Mouse (Mus musculus): ENCODE data around the gene Lrrc29. TPM values are rescaled to one million over a fixed set of nuclear protein-coding genes. Genes with fewer than 3 reads are reported as not detected.

The Lrrc29 gene
- polyA plus RNA-seq, 2 experiments, result 1.9 to 3.2 TPM

GRCm38 (mm10) chr8:105288958-105289732 lies 36.9 kb downstream of the Lrrc29 start:
- H3K9ac ChIP-seq (ENCODE audit: low read depth, low read length, severe bottlenecking), result peak overlapping the region; percentile 52
- WGBS, result under 1% methylated on average over 53 of the region's 53 CpGs
- peaks cover 12% of the 10 kb centered on the region for H3K27me3 ChIP-seq (ENCODE audit: control insufficient read depth, insufficient read depth, low read length)
- peaks cover 18% of the 10 kb centered on the region for H3K4me1 ChIP-seq (ENCODE audit: control insufficient read depth, insufficient read depth, low read length)
- peak overlapping the region; percentile 62 for H3K4me2 ChIP-seq (replicated peaks; ENCODE audit: low read depth, low read length, severe bottlenecking)
- no peaks in the 10 kb centered on the region for H3K9me3 ChIP-seq (ENCODE audit: control insufficient read depth, low read length)
- DNase-seq (ENCODE audit: low spot score), result peak; percentile 94
- TF ChIP-seq POLR2A (IDR thresholded peaks at IDR 0.05; ENCODE audit: borderline replicate concordance, extremely low read depth, insufficient read depth, insufficient read length), result peak; percentile 88
- H3K27ac ChIP-seq (replicated peaks; ENCODE audit: low read depth, low read length), result peak overlapping the region; percentile 39
- peak overlapping the region; percentile 47 for H3K4me3 ChIP-seq (replicated peaks; ENCODE audit: low read length)
- peak; percentile 93 for ATAC-seq (ENCODE audit: low FRiP score, low read depth)
- H3K36me3 ChIP-seq (ENCODE audit: control insufficient read depth, insufficient read depth, low read length), result peaks cover 6% of the 10 kb centered on the region

GRCm38 (mm10) chr8:105288231-105288630 lies 37.8 kb downstream of the Lrrc29 start:
- ATAC-seq (ENCODE audit: low FRiP score, low read depth), result no peak
- H3K9ac ChIP-seq (ENCODE audit: low read depth, low read length, severe bottlenecking), result no peak overlapping the region
- H3K4me3 ChIP-seq (replicated peaks; ENCODE audit: low read length), result no peak overlapping the region
- no peak for DNase-seq (ENCODE audit: low spot score)
- 90% methylated on average over 5 of the region's 5 CpGs for WGBS
- no peak for TF ChIP-seq POLR2A (IDR thresholded peaks at IDR 0.05; ENCODE audit: borderline replicate concordance, extremely low read depth, insufficient read depth, insufficient read length)
- no peaks in the 10 kb centered on the region for H3K9me3 ChIP-seq (ENCODE audit: control insufficient read depth, low read length)
- peak overlapping the region; percentile 62 for H3K4me2 ChIP-seq (replicated peaks; ENCODE audit: low read depth, low read length, severe bottlenecking)
- H3K36me3 ChIP-seq (ENCODE audit: control insufficient read depth, insufficient read depth, low read length), result peaks cover 8% of the 10 kb centered on the region
- no peak overlapping the region for H3K27ac ChIP-seq (replicated peaks; ENCODE audit: low read depth, low read length)
- H3K27me3 ChIP-seq (ENCODE audit: control insufficient read depth, insufficient read depth, low read length), result peaks cover 12% of the 10 kb centered on the region
- H3K4me1 ChIP-seq (ENCODE audit: control insufficient read depth, insufficient read depth, low read length), result peaks cover 18% of the 10 kb centered on the region

- Histone ChIP-seq H3K9ac (ENCODE audit: low read depth, low read length, severe bottlenecking) (no peak overlapping the region), H3K9me3 (ENCODE audit: control insufficient read depth, low read length) (no peaks in the 10 kb centered on the region), H3K27ac (replicated peaks; ENCODE audit: low read depth, low read length) (no peak overlapping the region), H3K4me3 (replicated peaks; ENCODE audit: low read length) (no peak overlapping the region), H3K36me3 (ENCODE audit: control insufficient read depth, insufficient read depth, low read length) (peaks cover 10% of the 10 kb centered on the region), H3K4me2 (replicated peaks; ENCODE audit: low read depth, low read length, severe bottlenecking) (no peak overlapping the region), H3K4me1 (ENCODE audit: control insufficient read depth, insufficient read depth, low read length) (peaks cover 18% of the 10 kb centered on the region), H3K27me3 (ENCODE audit: control insufficient read depth, insufficient read depth, low read length) (peaks cover 12% of the 10 kb centered on the region)
- TF ChIP-seq POLR2A (IDR thresholded peaks at IDR 0.05; ENCODE audit: borderline replicate concordance, extremely low read depth, insufficient read depth, insufficient read length), result no peak
- DNase-seq (ENCODE audit: low spot score) (no peak), ATAC-seq (ENCODE audit: low FRiP score, low read depth) (no peak)
- 83% methylated on average over 4 of the region's 4 CpGs for WGBS
Observed at GRCm38 (mm10) chr8:105286907-105287306, 39.2 kb downstream of the Lrrc29 start.

- WGBS, result 42% methylated on average over 12 of the region's 12 CpGs
- no peak overlapping the region for H3K9ac ChIP-seq (ENCODE audit: low read depth, low read length, severe bottlenecking)
- ATAC-seq (ENCODE audit: low FRiP score, low read depth), result no peak
Observed at GRCm38 (mm10) chr8:105285514-105285913, 40.6 kb downstream of the Lrrc29 start.

GRCm38 (mm10) chr8:105283074-105283473 lies 43.0 kb downstream of the Lrrc29 start:
- Histone ChIP-seq H3K9me3 (ENCODE audit: control insufficient read depth, low read length) (no peaks in the 10 kb centered on the region), H3K27ac (replicated peaks; ENCODE audit: low read depth, low read length) (no peak overlapping the region), H3K27me3 (ENCODE audit: control insufficient read depth, insufficient read depth, low read length) (peaks cover 20% of the 10 kb centered on the region), H3K9ac (ENCODE audit: low read depth, low read length, severe bottlenecking) (no peak overlapping the region), H3K4me2 (replicated peaks; ENCODE audit: low read depth, low read length, severe bottlenecking) (no peak overlapping the region), H3K36me3 (ENCODE audit: control insufficient read depth, insufficient read depth, low read length) (peaks cover 15% of the 10 kb centered on the region), H3K4me1 (ENCODE audit: control insufficient read depth, insufficient read depth, low read length) (peaks cover 7% of the 10 kb centered on the region; the same call in 1 of the 2 replicates), H3K4me3 (replicated peaks; ENCODE audit: low read length) (no peak overlapping the region)
- WGBS, result 23% methylated on average over 23 of the region's 23 CpGs
- TF ChIP-seq POLR2A (IDR thresholded peaks at IDR 0.05; ENCODE audit: borderline replicate concordance, extremely low read depth, insufficient read depth, insufficient read length), result no peak
- ATAC-seq (ENCODE audit: low FRiP score, low read depth) (peak; percentile 24; the same call in 1 of the 2 replicates), DNase-seq (ENCODE audit: low spot score) (no peak)

More at GRCm38 (mm10) chr8:105285514-105285913, 40.6 kb downstream of the Lrrc29 start:
- Histone ChIP-seq H3K9me3 (ENCODE audit: control insufficient read depth, low read length) (no peaks in the 10 kb centered on the region), H3K27me3 (ENCODE audit: control insufficient read depth, insufficient read depth, low read length) (peaks cover 8% of the 10 kb centered on the region), H3K27ac (replicated peaks; ENCODE audit: low read depth, low read length) (no peak overlapping the region), H3K36me3 (ENCODE audit: control insufficient read depth, insufficient read depth, low read length) (peaks cover 15% of the 10 kb centered on the region), H3K4me1 (ENCODE audit: control insufficient read depth, insufficient read depth, low read length) (peaks cover 15% of the 10 kb centered on the region), H3K4me2 (replicated peaks; ENCODE audit: low read depth, low read length, severe bottlenecking) (no peak overlapping the region), H3K4me3 (replicated peaks; ENCODE audit: low read length) (no peak overlapping the region)
- no peak for DNase-seq (ENCODE audit: low spot score)
- TF ChIP-seq POLR2A (IDR thresholded peaks at IDR 0.05; ENCODE audit: borderline replicate concordance, extremely low read depth, insufficient read depth, insufficient read length), result no peak

Data from limb, embryonic 14.5 days (tissue).